Mouse (Mus musculus): ENCODE data around the gene Crabp1. TPM values are rescaled to one million over a fixed set of nuclear protein-coding genes. Genes with fewer than 3 reads are reported as not detected.

The Crabp1 gene
- 3.8 and 6.5 TPM in 2 replicates for polyA plus RNA-seq (2012; rRNA removed)

GRCm38 (mm10) chr9:54764561-54765217 is at the start of gene Crabp1:
TSS of gene Crabp1 (plus strand) at chr9:54764748.
- H3K4me1 ChIP-seq (ENCODE audit: control insufficient read depth, insufficient read depth, low read length): no peaks in the 10 kb centered on the region
- TF ChIP-seq CTCF (IDR thresholded peaks at IDR 0.05; ENCODE audit: insufficient read depth, low read length): no peak
- no peak for TF ChIP-seq POLR2A (IDR thresholded peaks at IDR 0.05; ENCODE audit: borderline replicate concordance, extremely low read depth, low read depth, low read length)
- 2% methylated on average over 45 of the region's 45 CpGs for WGBS
- H3K4me3 ChIP-seq (replicated peaks; ENCODE audit: extremely low read depth, low read depth, low read length): no peak within 1 kb of the TSS
- DNase-seq: no peak

GRCm38 (mm10) chr9:54715776-54716175 is 48.8 kb upstream of the Crabp1 start:
- Histone ChIP-seq H3K4me3 (replicated peaks; ENCODE audit: extremely low read depth, low read depth, low read length) (no peak overlapping the region), H3K4me1 (ENCODE audit: control insufficient read depth, insufficient read depth, low read length) (no peaks in the 10 kb centered on the region)
- no peak for DNase-seq
- TF ChIP-seq CTCF (IDR thresholded peaks at IDR 0.05; ENCODE audit: insufficient read depth, low read length): no peak
- no peak for TF ChIP-seq POLR2A (IDR thresholded peaks at IDR 0.05; ENCODE audit: borderline replicate concordance, extremely low read depth, low read depth, low read length)
- 92% methylated on average over 3 of the region's 3 CpGs for WGBS

- TF ChIP-seq CTCF (IDR thresholded peaks at IDR 0.05; ENCODE audit: insufficient read depth, low read length) (no peak), POLR2A (IDR thresholded peaks at IDR 0.05; ENCODE audit: borderline replicate concordance, extremely low read depth, low read depth, low read length) (no peak)
- DNase-seq: peak; percentile 39
- H3K4me3 ChIP-seq (replicated peaks; ENCODE audit: extremely low read depth, low read depth, low read length): no peak overlapping the region
- 67% methylated on average over 3 of the region's 3 CpGs for WGBS
- H3K4me1 ChIP-seq (ENCODE audit: control insufficient read depth, insufficient read depth, low read length): no peaks in the 10 kb centered on the region
Observed at GRCm38 (mm10) chr9:54717527-54717926, 47.0 kb upstream of the Crabp1 start.

GRCm38 (mm10) chr9:54722156-54722555 is 42.4 kb upstream of the Crabp1 start:
- Histone ChIP-seq H3K4me1 (ENCODE audit: control insufficient read depth, insufficient read depth, low read length) (no peaks in the 10 kb centered on the region), H3K4me3 (replicated peaks; ENCODE audit: extremely low read depth, low read depth, low read length) (no peak overlapping the region)
- 86% methylated on average over 7 of the region's 7 CpGs for WGBS
- TF ChIP-seq POLR2A (IDR thresholded peaks at IDR 0.05; ENCODE audit: borderline replicate concordance, extremely low read depth, low read depth, low read length) (no peak), CTCF (IDR thresholded peaks at IDR 0.05; ENCODE audit: insufficient read depth, low read length) (no peak)
- DNase-seq: no peak

GRCm38 (mm10) chr9:54722596-54722995 is 42.0 kb upstream of the Crabp1 start:
- Histone ChIP-seq H3K4me3 (replicated peaks; ENCODE audit: extremely low read depth, low read depth, low read length) (no peak overlapping the region), H3K4me1 (ENCODE audit: control insufficient read depth, insufficient read depth, low read length) (no peaks in the 10 kb centered on the region)
- no peak for DNase-seq
- WGBS: 89% methylated on average over 4 of the region's 4 CpGs
- TF ChIP-seq CTCF (IDR thresholded peaks at IDR 0.05; ENCODE audit: insufficient read depth, low read length) (no peak), POLR2A (IDR thresholded peaks at IDR 0.05; ENCODE audit: borderline replicate concordance, extremely low read depth, low read depth, low read length) (no peak)

- TF ChIP-seq CTCF (IDR thresholded peaks at IDR 0.05; ENCODE audit: insufficient read depth, low read length): no peak
- no peak for TF ChIP-seq POLR2A (IDR thresholded peaks at IDR 0.05; ENCODE audit: borderline replicate concordance, extremely low read depth, low read depth, low read length)
- 84% methylated on average over 5 of the region's 5 CpGs for WGBS
- H3K4me1 ChIP-seq (ENCODE audit: control insufficient read depth, insufficient read depth, low read length): no peaks in the 10 kb centered on the region
- no peak overlapping the region for H3K4me3 ChIP-seq (replicated peaks; ENCODE audit: extremely low read depth, low read depth, low read length)
- no peak for DNase-seq
Observed at GRCm38 (mm10) chr9:54726315-54726714, 38.2 kb upstream of the Crabp1 start.

- 94% methylated on average over 2 of the region's 2 CpGs for whole genome bisulfite sequencing
- no peak overlapping the region for H3K4me3 ChIP-seq (replicated peaks; ENCODE audit: extremely low read depth, low read depth, low read length)
- DNase-seq: no peak
- no peak for TF ChIP-seq POLR2A (IDR thresholded peaks at IDR 0.05; ENCODE audit: borderline replicate concordance, extremely low read depth, low read depth, low read length)
- no peak for TF ChIP-seq CTCF (IDR thresholded peaks at IDR 0.05; ENCODE audit: insufficient read depth, low read length)
- H3K4me1 ChIP-seq (ENCODE audit: control insufficient read depth, insufficient read depth, low read length): peaks cover 10% of the 10 kb centered on the region
Observed at GRCm38 (mm10) chr9:54732122-54732521, 32.4 kb upstream of the Crabp1 start.

- H3K4me1 ChIP-seq (ENCODE audit: control insufficient read depth, insufficient read depth, low read length): peaks cover 10% of the 10 kb centered on the region
- 1% methylated on average over 32 of the region's 32 CpGs for WGBS
- peak within 1 kb of the TSS; percentile 93 for H3K4me3 ChIP-seq (replicated peaks; ENCODE audit: extremely low read depth, low read depth, low read length)
- TF ChIP-seq POLR2A (IDR thresholded peaks at IDR 0.05; ENCODE audit: borderline replicate concordance, extremely low read depth, low read depth, low read length): peak; percentile 98
- TF ChIP-seq CTCF (IDR thresholded peaks at IDR 0.05; ENCODE audit: insufficient read depth, low read length): no peak
- DNase-seq: peak; percentile 98
Observed at GRCm38 (mm10) chr9:54733921-54734638, 30.5 kb upstream of the Crabp1 start, which contains the start of gene Wdr61. TSS of gene Wdr61 (minus strand) at chr9:54734519.

GRCm38 (mm10) chr9:54734639-54735252 is 29.8 kb upstream of the Crabp1 start:
- peak overlapping the region; percentile 18 for H3K4me3 ChIP-seq (replicated peaks; ENCODE audit: extremely low read depth, low read depth, low read length)
- TF ChIP-seq CTCF (IDR thresholded peaks at IDR 0.05; ENCODE audit: insufficient read depth, low read length) (no peak), POLR2A (IDR thresholded peaks at IDR 0.05; ENCODE audit: borderline replicate concordance, extremely low read depth, low read depth, low read length) (no peak)
- no peak for DNase-seq
- peaks cover 10% of the 10 kb centered on the region for H3K4me1 ChIP-seq (ENCODE audit: control insufficient read depth, insufficient read depth, low read length)
- 21% methylated on average over 11 of the region's 11 CpGs for WGBS

Measured in lung, adult 2 months (tissue).